Mouse (Mus musculus) forebrain, embryonic 11.5 days (tissue): ENCODE measurements around the gene Oasl2. TPM values are rescaled to one million over a fixed set of nuclear protein-coding genes. Genes with fewer than 3 reads are reported as not detected.
"Not testable (repeated sequence)": the region's sequence is repeated elsewhere in the genome, so short reads cannot be mapped to it uniquely, and the experiment has no call there.

Experiments used
- ATAC-seq: fragments of 200-750 bp; cut with Nextera tagmentation; replicated peaks from 2 replicates; pipeline ENCODE4 v1.8.0; 2017; ENCODE audit warnings: moderate TSS enrichment; ENCODE audit not compliant: low FRiP score
- DNase-seq: peaks from one replicate; pipeline ENCODE4 v3.0.0-alpha.2; 2017; ENCODE audit warnings: low spot score
- H3K27ac ChIP-seq: fragments of 300-500 bp; sonication (generic); 2 replicates; pipeline ENCODE4 v1.5.1; 2014; ENCODE audit warnings: low read depth, low read length
- H3K27me3 ChIP-seq: fragments of 300-500 bp; sonication (generic); 2 replicates; pipeline ENCODE4 v1.6.1; 2014; ENCODE audit warnings: mild to moderate bottlenecking, low read length, mixed read lengths; ENCODE audit not compliant: control insufficient read depth, insufficient read depth
- H3K36me3 ChIP-seq: fragments of 300-500 bp; sonication (generic); 2 replicates; pipeline ENCODE4 v1.6.1; 2014; ENCODE audit warnings: mild to moderate bottlenecking, low read length, moderate library complexity, mixed read lengths; ENCODE audit not compliant: control insufficient read depth, insufficient read depth
- H3K4me1 ChIP-seq: fragments of 300-500 bp; sonication (generic); replicated peaks from 2 replicates; pipeline ENCODE4 v1.6.1; 2014; ENCODE audit warnings: low read length, mixed read lengths; ENCODE audit not compliant: control insufficient read depth, insufficient read depth
- H3K4me2 ChIP-seq: fragments of 300-500 bp; sonication (generic); 2 replicates; pipeline ENCODE4 v1.6.1; 2014; ENCODE audit warnings: low read depth, mild to moderate bottlenecking, low read length, moderate library complexity, mixed read lengths; ENCODE audit not compliant: severe bottlenecking
- H3K4me3 ChIP-seq: fragments of 300-500 bp; sonication (generic); 2 replicates; pipeline ENCODE4 v1.5.1; 2014; ENCODE audit warnings: low read depth, low read length
- H3K9ac ChIP-seq: fragments of 300-500 bp; sonication (generic); 2 replicates; pipeline ENCODE4 v1.6.1; 2014; ENCODE audit warnings: low read length
- H3K9me3 ChIP-seq: fragments of 300-500 bp; sonication (generic); 2 replicates; pipeline ENCODE4 v1.6.1; 2016; ENCODE audit warnings: low read length, mixed read lengths; ENCODE audit not compliant: control insufficient read depth
- WGBS: fragments of 180-500 bp; shearing (Covaris S2); extraction: QIAGEN DNeasy Blood & Tissue Kit; methylation state at CpG from one replicate; pipeline ENCODE4 v1.1.7; 2014; 5-methylcytosine and 5-hydroxymethylcytosine counted together
- polyA plus RNA-seq: library from polyadenylated mRNA; unstranded; fragments of >200 nt; fragmentation: Nextera tagmentation; extraction: Ambion mirVana; gene quantifications from 2 replicates; pipeline ENCODE4 v1.2.1, GENCODE M21; 2014

The Oasl2 gene
- polyA plus RNA-seq, 1 experiment from 2014 or later = 1.4 TPM

- no peak for ATAC-seq
- Histone ChIP-seq H3K9ac (no peak overlapping the region; the same call in 1 of the 2 replicates), H3K4me3 (no peak overlapping the region), H3K36me3 (no peaks in the 10 kb centered on the region), H3K27ac (no peak overlapping the region), H3K27me3 (no peaks in the 10 kb centered on the region), H3K4me1 (no peaks in the 10 kb centered on the region), H3K4me2 (no peak overlapping the region), H3K9me3 (no peaks in the 10 kb centered on the region)
- no peak for DNase-seq
- 11% methylated on average over 7 of the region's 7 CpGs for WGBS
Observed at GRCm38 (mm10) chr5:114897374-114897793, 648 bp downstream of the Oasl2 start.

GRCm38 (mm10) chr5:114898857-114899256 lies 2.1 kb downstream of the Oasl2 start:
- Histone ChIP-seq H3K27me3 (no peaks in the 10 kb centered on the region), H3K27ac (no peak overlapping the region), H3K9me3 (no peaks in the 10 kb centered on the region), H3K4me2 (no peak overlapping the region), H3K4me1 (no peaks in the 10 kb centered on the region), H3K4me3 (no peak overlapping the region), H3K36me3 (no peaks in the 10 kb centered on the region), H3K9ac (no peak overlapping the region)
- ATAC-seq (no peak), DNase-seq (no peak)
- WGBS = 81% methylated on average over 7 of the region's 7 CpGs

- ATAC-seq = no peak
- 22% methylated on average over 1 of the region's 1 CpGs for WGBS
- H3K9ac ChIP-seq = no peak overlapping the region
- H3K36me3 ChIP-seq = no peaks in the 10 kb centered on the region
- no peak overlapping the region for H3K27ac ChIP-seq
- no peak overlapping the region for H3K4me2 ChIP-seq
- peak; percentile 71 for DNase-seq
- no peaks in the 10 kb centered on the region for H3K27me3 ChIP-seq
- H3K4me1 ChIP-seq = no peaks in the 10 kb centered on the region
- no peaks in the 10 kb centered on the region for H3K9me3 ChIP-seq
- no peak overlapping the region for H3K4me3 ChIP-seq
Observed at GRCm38 (mm10) chr5:114902413-114902812, 5.7 kb downstream of the Oasl2 start.

GRCm38 (mm10) chr5:114908598-114909305 lies 12.0 kb downstream of the Oasl2 start:
- Histone ChIP-seq H3K9ac (no peak overlapping the region), H3K9me3 (no peaks in the 10 kb centered on the region), H3K4me2 (no peak overlapping the region), H3K36me3 (no peaks in the 10 kb centered on the region), H3K4me3 (no peak overlapping the region), H3K27ac (no peak overlapping the region), H3K27me3 (no peaks in the 10 kb centered on the region), H3K4me1 (no peaks in the 10 kb centered on the region)
- DNase-seq (peak; percentile 56), ATAC-seq (no peak)
- 54% methylated on average over 13 of the region's 13 CpGs for WGBS

- no peak overlapping the region for H3K4me3 ChIP-seq
- no peaks in the 10 kb centered on the region for H3K4me1 ChIP-seq
- H3K27me3 ChIP-seq = no peaks in the 10 kb centered on the region
- H3K9me3 ChIP-seq = no peaks in the 10 kb centered on the region
- no peak for DNase-seq
- no peak for ATAC-seq
- H3K4me2 ChIP-seq = no peak overlapping the region
- H3K9ac ChIP-seq = no peak overlapping the region
- no peaks in the 10 kb centered on the region for H3K36me3 ChIP-seq
- 78% methylated on average over 4 of the region's 4 CpGs for WGBS
- no peak overlapping the region for H3K27ac ChIP-seq
Observed at GRCm38 (mm10) chr5:114913686-114914085, 16.9 kb downstream of the Oasl2 start.

- DNase-seq (no peak), ATAC-seq (no peak)
- Histone ChIP-seq H3K9ac (no peak overlapping the region), H3K9me3 (no peaks in the 10 kb centered on the region), H3K4me1 (no peaks in the 10 kb centered on the region), H3K27me3 (no peaks in the 10 kb centered on the region), H3K4me3 (no peak overlapping the region), H3K27ac (no peak overlapping the region), H3K36me3 (no peaks in the 10 kb centered on the region), H3K4me2 (no peak overlapping the region)
- 82% methylated on average over 8 of the region's 8 CpGs for WGBS
Observed at GRCm38 (mm10) chr5:114914855-114915254, 18.1 kb downstream of the Oasl2 start.

GRCm38 (mm10) chr5:114915854-114916253 lies 19.1 kb downstream of the Oasl2 start:
- Histone ChIP-seq H3K4me1 (no peaks in the 10 kb centered on the region), H3K9me3 (no peaks in the 10 kb centered on the region), H3K4me2 (no peak overlapping the region), H3K27ac (no peak overlapping the region), H3K27me3 (no peaks in the 10 kb centered on the region), H3K36me3 (no peaks in the 10 kb centered on the region), H3K9ac (no peak overlapping the region), H3K4me3 (no peak overlapping the region)
- DNase-seq = no peak
- 83% methylated on average over 5 of the region's 5 CpGs for WGBS
- no peak for ATAC-seq

- H3K27ac ChIP-seq = no peak overlapping the region
- H3K4me1 ChIP-seq = no peaks in the 10 kb centered on the region
- no peaks in the 10 kb centered on the region for H3K27me3 ChIP-seq
- no peaks in the 10 kb centered on the region for H3K9me3 ChIP-seq
- no peak overlapping the region for H3K4me3 ChIP-seq
- H3K4me2 ChIP-seq = no peak overlapping the region
- no peaks in the 10 kb centered on the region for H3K36me3 ChIP-seq
- ATAC-seq = no peak
- no peak for DNase-seq
- WGBS = 91% methylated on average over 4 of the region's 4 CpGs
- no peak overlapping the region for H3K9ac ChIP-seq
Observed at GRCm38 (mm10) chr5:114916777-114917176, 20.0 kb downstream of the Oasl2 start.

GRCm38 (mm10) chr5:114917357-114917756 lies 20.6 kb downstream of the Oasl2 start:
- H3K27me3 ChIP-seq, H3K9ac ChIP-seq, H3K9me3 ChIP-seq, H3K36me3 ChIP-seq, H3K4me3 ChIP-seq, DNase-seq, H3K27ac ChIP-seq, ATAC-seq, H3K4me2 ChIP-seq, H3K4me1 ChIP-seq: not testable (repeated sequence)
- WGBS = 92% methylated on average over 5 of the region's 5 CpGs
